Mouse (Mus musculus) heart, postnatal 10 days (tissue): Measurements from ENCODE around the gene Aatf. TPM values are rescaled to one million over a fixed set of nuclear protein-coding genes. Genes with fewer than 3 reads are reported as not detected.

Experiments used
- DNase-seq, 2 experiments: peaks; one replicate each; pipeline ENCODE4 v3.0.0; 2021
- intact Hi-C: fragments of 180-260 bp; cut with DNase I; formaldehyde crosslinking; loops from one replicate; pipeline ENCODE4 v1.15.1; 2025
- total RNA-seq, 2 experiments: library from RNA; stranded (reverse); gene quantifications; 2 replicates each; pipeline ENCODE4 v1.2.3; 2021

The Aatf gene
- total RNA-seq, 2 experiments from 2014 or later = 14.9 to 15.0 TPM

DNA sequence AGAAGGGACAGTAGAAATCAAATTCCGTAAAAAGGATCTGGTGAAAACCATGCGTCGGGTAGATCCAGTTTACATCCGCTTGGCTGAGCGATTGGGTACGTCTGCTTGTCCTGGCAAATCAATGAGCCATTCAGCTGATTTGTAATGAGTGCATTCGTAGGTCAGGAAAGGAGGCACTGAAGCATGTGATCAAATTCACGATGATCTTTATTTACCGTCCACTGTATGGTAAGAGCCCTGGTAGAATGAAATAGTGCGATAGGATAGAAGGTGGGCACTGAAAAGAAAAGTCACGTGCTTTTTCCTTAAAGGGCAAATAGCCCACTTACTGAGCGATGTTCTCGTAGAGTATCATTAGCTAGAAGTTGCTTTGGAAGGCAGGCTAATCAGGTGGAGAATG, 130.9 kb downstream of the Aatf start:
- no peak for DNase-seq
- intact Hi-C loops = no loop called here

DNA sequence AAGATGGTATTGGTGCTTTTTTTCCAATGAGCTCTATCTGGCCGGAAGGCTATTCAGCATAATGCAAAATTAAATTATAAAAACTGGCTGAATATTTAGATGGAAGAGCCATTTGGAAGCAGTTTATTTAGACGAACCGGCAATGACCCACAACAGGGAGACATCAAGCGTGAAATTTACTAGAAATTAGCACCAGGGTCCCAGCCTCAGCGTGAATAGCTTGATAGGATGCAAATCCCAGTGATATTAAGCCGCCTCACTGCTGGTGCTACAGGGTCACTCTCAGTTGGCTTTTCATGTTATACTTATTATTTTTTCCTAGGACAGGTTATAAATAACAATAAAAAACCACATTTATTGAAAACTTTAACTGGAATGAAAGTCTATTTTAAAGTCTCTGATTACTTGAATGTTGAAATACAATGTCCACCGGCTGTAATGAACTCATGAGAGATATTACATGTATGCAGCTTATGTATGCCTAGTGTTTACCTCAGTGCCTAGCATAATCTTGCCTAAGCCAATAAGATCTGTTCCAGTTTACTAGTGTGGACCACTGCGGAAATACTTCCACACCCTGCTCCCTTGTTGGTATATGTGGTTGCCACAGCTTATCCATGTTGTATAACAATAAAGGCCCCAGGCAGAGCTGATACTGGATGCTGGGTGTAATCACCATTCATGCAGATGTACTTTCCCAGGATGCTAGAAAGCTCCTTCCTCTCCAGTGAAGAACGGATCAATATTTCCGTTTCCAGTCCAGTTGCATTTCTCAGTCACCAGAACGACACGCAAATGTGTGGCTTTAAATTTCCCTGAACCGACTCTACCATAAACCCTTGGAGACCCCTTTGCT, 136.6 kb downstream of the Aatf start:
- no peak for DNase-seq
- intact Hi-C loops = no loop called here

GRCm38 (mm10) chr11:84375951-84376496, 137.3 kb downstream of the Aatf start:
- no peak for DNase-seq
- intact Hi-C loops = no loop called here

- intact Hi-C loops = no loop called here
- no peak for DNase-seq
These were observed 140.2 kb downstream of the Aatf start for GRCm38 (mm10) chr11:84373122-84373521.

Other genes starting within 250 kb of the Aatf start
- not detected for gene Lhx1, start 12.0 kb upstream of the Aatf start, total RNA-seq